ENCODE assay signal across 24 mouse cellular contexts in the genomic region with DNA sequence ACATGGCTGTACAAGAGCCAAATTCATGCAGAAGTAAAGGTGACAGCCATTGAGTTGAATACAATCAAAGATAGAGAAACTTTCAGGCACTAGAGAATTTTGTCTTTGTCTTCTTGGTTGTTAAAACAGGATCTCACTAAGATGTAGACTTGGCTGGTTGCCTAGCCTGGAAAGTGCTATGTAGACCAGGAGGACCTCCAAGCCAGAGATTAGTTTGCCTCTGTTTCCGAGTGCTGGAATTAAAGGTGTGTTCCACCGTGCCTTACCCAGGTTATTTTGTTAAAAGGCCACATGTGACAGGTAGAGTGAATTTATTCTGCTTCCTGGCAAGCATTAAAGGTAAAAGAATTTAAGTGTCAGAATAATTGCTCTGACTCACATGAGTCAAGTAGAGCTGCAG.
DNase-seq lines count a peak whose midpoint lies in the region; ATAC-seq and TF ChIP-seq lines count a peak whose summit lies in the region.
"Had no signal": no experiment of that assay in that cellular context is flagged by ENCODE, and none has a peak within 500 bp of the region (broad histone marks: within the 10 kb centered on the region; RNA-seq: fewer than 3 reads in every experiment).

No protein-coding gene starts in this region.

- H3K4me1 ChIP-seq in forebrain, postnatal 0 days (ENCODE audit: insufficient read depth): no peaks in the 10 kb centered on the region; the same call in 1 of the 2 replicates
- H3K4me1 ChIP-seq in forebrain, embryonic 12.5 days: no peaks in the 10 kb centered on the region
- H3K4me1 ChIP-seq in limb, embryonic 14.5 days (ENCODE audit: control insufficient read depth, insufficient read depth, low read length): no peaks in the 10 kb centered on the region
- no peaks in the 10 kb centered on the region for H3K4me1 ChIP-seq in limb, embryonic 10.5 days
- H3K4me1 ChIP-seq: hindbrain, embryonic 13.5 days; limb, embryonic 12.5 days; liver, embryonic 12.5 days; midbrain, embryonic 15.5 days; neural tube, embryonic 13.5 days had no signal

- H3K4me2 ChIP-seq in forebrain, postnatal 0 days (ENCODE audit: low read depth): no peak overlapping the region
- H3K4me2 ChIP-seq in forebrain, embryonic 12.5 days: no peak overlapping the region
- no peak overlapping the region for H3K4me2 ChIP-seq in limb, embryonic 14.5 days (replicated peaks; ENCODE audit: low read depth, low read length, severe bottlenecking)
- H3K4me2 ChIP-seq: hindbrain, embryonic 13.5 days; limb, embryonic 12.5 days; liver, embryonic 12.5 days; midbrain, embryonic 15.5 days; neural tube, embryonic 13.5 days had no signal

- no peaks in the 10 kb centered on the region for H3K9me3 ChIP-seq in forebrain, postnatal 0 days (ENCODE audit: low read length)
- no peaks in the 10 kb centered on the region for H3K9me3 ChIP-seq in forebrain, embryonic 12.5 days
- H3K9me3 ChIP-seq in limb, embryonic 14.5 days (ENCODE audit: control insufficient read depth, low read length): no peaks in the 10 kb centered on the region
- H3K9me3 ChIP-seq in limb, embryonic 10.5 days (replicated peaks): no peaks in the 10 kb centered on the region
- H3K9me3 ChIP-seq: hindbrain, embryonic 13.5 days; limb, embryonic 12.5 days; liver, embryonic 12.5 days; midbrain, embryonic 15.5 days; neural tube, embryonic 13.5 days had no signal

- no peaks in the 10 kb centered on the region for H3K36me3 ChIP-seq in forebrain, postnatal 0 days (ENCODE audit: insufficient read depth)
- H3K36me3 ChIP-seq in forebrain, embryonic 12.5 days (replicated peaks): no peaks in the 10 kb centered on the region
- no peaks in the 10 kb centered on the region for H3K36me3 ChIP-seq in limb, embryonic 14.5 days (ENCODE audit: control insufficient read depth, insufficient read depth, low read length)
- no peaks in the 10 kb centered on the region for H3K36me3 ChIP-seq in limb, embryonic 10.5 days
- H3K36me3 ChIP-seq: hindbrain, embryonic 13.5 days; limb, embryonic 12.5 days; liver, embryonic 12.5 days; midbrain, embryonic 15.5 days; neural tube, embryonic 13.5 days had no signal

- peak; percentile 13 for DNase-seq in forebrain, postnatal 0 days
- DNase-seq in limb, embryonic 14.5 days (ENCODE audit: low spot score): peak; percentile 17
- no peak for DNase-seq in limb, embryonic 10.5 days (ENCODE audit: low spot score)
- DNase-seq in right cerebral cortex, postnatal 14 days: peak; percentile 10
- no peak for DNase-seq in right cerebral cortex, adult 2 months (ENCODE audit: low spot score in 2 of 2)
- DNase-seq in embryo, embryonic 10.5 days (ENCODE audit: low spot score): no peak
- DNase-seq: adrenal gland, postnatal 36 days; cerebellum, adult 11-12 months; gastrocnemius, postnatal 36 days; heart, adult 2 months; heart, postnatal 36 days; kidney, adult 11 months; kidney, postnatal 14 days; layer of hippocampus, postnatal 36 days; lung, adult 18-20 months; lung, postnatal 4 days had no signal

- TF ChIP-seq CTCF in forebrain, postnatal 0 days (IDR thresholded peaks at IDR 0.05; ENCODE audit: low read depth): no peak

- no peak overlapping the region for H3K4me3 ChIP-seq in forebrain, postnatal 0 days (ENCODE audit: low read depth, low read length)
- H3K4me3 ChIP-seq in forebrain, embryonic 12.5 days (replicated peaks): no peak overlapping the region
- no peak overlapping the region for H3K4me3 ChIP-seq in limb, embryonic 14.5 days (replicated peaks; ENCODE audit: low read length)
- H3K4me3 ChIP-seq in limb, embryonic 10.5 days: no peak overlapping the region
- H3K4me3 ChIP-seq: heart, adult 2 months; hindbrain, embryonic 13.5 days; limb, embryonic 12.5 days; liver, embryonic 12.5 days; midbrain, embryonic 15.5 days; myocyte; neural tube, embryonic 13.5 days had no signal

- no peak overlapping the region for H3K27ac ChIP-seq in forebrain, postnatal 0 days (ENCODE audit: low read depth, low read length)
- no peak overlapping the region for H3K27ac ChIP-seq in forebrain, embryonic 12.5 days
- no peak overlapping the region for H3K27ac ChIP-seq in limb, embryonic 14.5 days (replicated peaks; ENCODE audit: low read depth, low read length)
- no peak overlapping the region for H3K27ac ChIP-seq in limb, embryonic 10.5 days
- H3K27ac ChIP-seq: heart, adult 2 months; hindbrain, embryonic 13.5 days; limb, embryonic 12.5 days; liver, embryonic 12.5 days; midbrain, embryonic 15.5 days; neural tube, embryonic 13.5 days had no signal

- peak; percentile 45; the same call in 1 of the 2 replicates for ATAC-seq in forebrain, postnatal 0 days
- ATAC-seq in forebrain, embryonic 12.5 days (ENCODE audit: low FRiP score): no peak
- ATAC-seq in limb, embryonic 14.5 days (ENCODE audit: low FRiP score, low read depth): no peak
- ATAC-seq: forebrain, embryonic 16.5 days; liver, embryonic 12.5 days; midbrain, embryonic 15.5 days had no signal

- H3K27me3 ChIP-seq in forebrain, postnatal 0 days (ENCODE audit: insufficient read depth, low read length): no peaks in the 10 kb centered on the region
- H3K27me3 ChIP-seq in forebrain, embryonic 12.5 days: no peaks in the 10 kb centered on the region
- H3K27me3 ChIP-seq in limb, embryonic 14.5 days (ENCODE audit: control insufficient read depth, insufficient read depth, low read length): no peaks in the 10 kb centered on the region
- H3K27me3 ChIP-seq in limb, embryonic 10.5 days (ENCODE audit: low read depth, poor library complexity, severe bottlenecking): no peaks in the 10 kb centered on the region
- H3K27me3 ChIP-seq: hindbrain, embryonic 13.5 days; limb, embryonic 12.5 days; liver, embryonic 12.5 days; midbrain, embryonic 15.5 days; neural tube, embryonic 13.5 days had no signal

- 53% methylated on average over 2 of the region's 2 CpGs for WGBS in forebrain, postnatal 0 days
- 88% methylated on average over 2 of the region's 2 CpGs for WGBS in forebrain, embryonic 12.5 days
- WGBS in limb, embryonic 14.5 days: 41% methylated on average over 2 of the region's 2 CpGs
- WGBS in limb, embryonic 10.5 days: 89% methylated on average over 2 of the region's 2 CpGs

- no peak for TF ChIP-seq POLR2A in limb, embryonic 14.5 days (IDR thresholded peaks at IDR 0.05; ENCODE audit: borderline replicate concordance, extremely low read depth, insufficient read depth, insufficient read length)

- H3K9ac ChIP-seq in forebrain, postnatal 0 days: no peak overlapping the region
- H3K9ac ChIP-seq in forebrain, embryonic 12.5 days: no peak overlapping the region
- no peak overlapping the region for H3K9ac ChIP-seq in limb, embryonic 14.5 days (ENCODE audit: low read depth, low read length, severe bottlenecking)
- H3K9ac ChIP-seq: hindbrain, embryonic 13.5 days; limb, embryonic 12.5 days; liver, embryonic 12.5 days; midbrain, embryonic 15.5 days; neural tube, embryonic 13.5 days had no signal

Comparison
In these comparisons a context has a peak if more than half of its experiments do, and no peak if none do; other contexts are left out.
1. DNase-seq: peak in forebrain, postnatal 0 days (single experiment), limb, embryonic 14.5 days (single experiment) and right cerebral cortex, postnatal 14 days (single experiment); none in limb, embryonic 10.5 days (single experiment), right cerebral cortex, adult 2 months (0 of 2) and embryo, embryonic 10.5 days (single experiment).